Mouse (Mus musculus): ENCODE data around the gene Adam11. TPM values are rescaled to one million over a fixed set of nuclear protein-coding genes. Genes with fewer than 3 reads are reported as not detected.

Gene Adam11
- total and polyA plus RNA-seq, 2 experiments from 2014 or later: 3.2 to 13.6 TPM

- DNase-seq (ENCODE audit: low spot score): peak; percentile 69
- TF ChIP-seq EP300 (IDR thresholded peaks at IDR 0.05; ENCODE audit: low read depth) (no peak), CTCF (IDR thresholded peaks at IDR 0.05; ENCODE audit: low read depth) (peak; percentile 56)
- WGBS: 44% methylated on average over 7 of the region's 7 CpGs
- no peak overlapping the region for H3K9ac ChIP-seq (replicated peaks; ENCODE audit: low read depth, low read length)
- no peak overlapping the region for H3K27ac ChIP-seq (ENCODE audit: low read depth)
- no peaks in the 10 kb centered on the region for H3K27me3 ChIP-seq (ENCODE audit: control insufficient read depth, insufficient read depth, low read length)
- no peaks in the 10 kb centered on the region for H3K4me1 ChIP-seq (ENCODE audit: control insufficient read depth, insufficient read depth)
- H3K4me2 ChIP-seq (ENCODE audit: low read depth, low read length): no peak overlapping the region
- no peak overlapping the region for H3K4me3 ChIP-seq (ENCODE audit: low read depth, low read length)
- H3K36me3 ChIP-seq (replicated peaks; ENCODE audit: control insufficient read depth, insufficient read depth, low read length): no peaks in the 10 kb centered on the region
- ATAC-seq (ENCODE audit: insufficient read depth, low read depth): peak; percentile 24; the same call in 1 of the 2 replicates
- H3K9me3 ChIP-seq (replicated peaks; ENCODE audit: control insufficient read depth, low read length): no peaks in the 10 kb centered on the region
These were observed 32.6 kb upstream of the Adam11 start for GRCm38 (mm10) chr11:102728614-102729013.

DNA sequence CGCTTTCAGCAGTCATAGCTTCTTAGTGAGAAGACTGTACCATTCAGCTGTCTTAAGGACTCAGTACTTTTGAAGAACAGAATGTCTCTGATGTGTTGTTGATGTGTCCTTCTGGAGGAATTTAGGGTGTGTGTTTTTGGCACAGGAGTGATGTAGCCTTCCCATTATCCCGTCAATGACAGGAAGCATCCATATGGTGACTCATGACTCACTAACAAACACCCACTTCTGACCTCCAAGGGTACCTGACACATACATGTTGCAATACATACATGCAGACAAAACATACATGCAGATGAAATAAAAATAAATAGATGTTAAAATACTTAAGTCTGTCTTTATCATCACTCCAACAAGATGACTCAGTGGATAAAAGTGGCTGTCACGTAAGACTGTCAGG lies 31.4 kb upstream of the Adam11 start:
- Histone ChIP-seq H3K4me2 (ENCODE audit: low read depth, low read length) (no peak overlapping the region), H3K4me3 (ENCODE audit: low read depth, low read length) (no peak overlapping the region), H3K27ac (ENCODE audit: low read depth) (no peak overlapping the region), H3K27me3 (ENCODE audit: control insufficient read depth, insufficient read depth, low read length) (no peaks in the 10 kb centered on the region), H3K4me1 (ENCODE audit: control insufficient read depth, insufficient read depth) (no peaks in the 10 kb centered on the region), H3K9me3 (replicated peaks; ENCODE audit: control insufficient read depth, low read length) (no peaks in the 10 kb centered on the region), H3K36me3 (replicated peaks; ENCODE audit: control insufficient read depth, insufficient read depth, low read length) (no peaks in the 10 kb centered on the region), H3K9ac (replicated peaks; ENCODE audit: low read depth, low read length) (no peak overlapping the region)
- 63% methylated on average over 3 of the region's 3 CpGs for WGBS
- DNase-seq (ENCODE audit: low spot score): no peak
- ATAC-seq (ENCODE audit: insufficient read depth, low read depth): no peak
- TF ChIP-seq CTCF (IDR thresholded peaks at IDR 0.05; ENCODE audit: low read depth): no peak
- TF ChIP-seq EP300 (IDR thresholded peaks at IDR 0.05; ENCODE audit: low read depth): no peak

- 68% methylated on average over 6 of the region's 6 CpGs for WGBS
- no peak for DNase-seq (ENCODE audit: low spot score)
- Histone ChIP-seq H3K27me3 (ENCODE audit: control insufficient read depth, insufficient read depth, low read length) (no peaks in the 10 kb centered on the region), H3K9me3 (replicated peaks; ENCODE audit: control insufficient read depth, low read length) (no peaks in the 10 kb centered on the region), H3K36me3 (replicated peaks; ENCODE audit: control insufficient read depth, insufficient read depth, low read length) (no peaks in the 10 kb centered on the region), H3K4me3 (ENCODE audit: low read depth, low read length) (no peak overlapping the region), H3K27ac (ENCODE audit: low read depth) (no peak overlapping the region), H3K4me1 (ENCODE audit: control insufficient read depth, insufficient read depth) (no peaks in the 10 kb centered on the region), H3K9ac (replicated peaks; ENCODE audit: low read depth, low read length) (no peak overlapping the region), H3K4me2 (ENCODE audit: low read depth, low read length) (no peak overlapping the region)
- ATAC-seq (ENCODE audit: insufficient read depth, low read depth): no peak
- no peak for TF ChIP-seq EP300 (IDR thresholded peaks at IDR 0.05; ENCODE audit: low read depth)
- no peak for TF ChIP-seq CTCF (IDR thresholded peaks at IDR 0.05; ENCODE audit: low read depth)
These were observed 29.9 kb upstream of the Adam11 start for GRCm38 (mm10) chr11:102731366-102731765.

DNA sequence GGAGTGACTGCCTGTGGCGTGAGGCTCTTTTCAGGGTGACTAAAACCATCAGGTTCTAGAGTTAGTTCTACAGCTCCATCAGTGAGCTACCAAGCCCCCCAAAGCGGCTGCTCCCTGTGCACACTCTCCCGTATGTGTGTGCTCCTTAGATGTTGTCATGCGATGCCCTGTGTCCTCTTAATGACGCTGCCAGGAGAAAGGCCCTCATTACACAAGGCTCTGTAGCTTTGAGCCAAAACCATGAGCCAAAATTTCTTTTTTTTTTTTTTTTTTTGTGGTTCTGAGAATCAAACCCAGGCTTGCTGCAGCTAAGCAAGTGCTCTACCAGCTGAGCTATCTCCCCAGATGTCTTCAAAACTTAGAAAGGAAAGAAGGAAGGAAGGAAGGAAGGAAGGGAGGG lies 28.1 kb upstream of the Adam11 start:
- TF ChIP-seq EP300 (IDR thresholded peaks at IDR 0.05; ENCODE audit: low read depth): no peak
- no peak for TF ChIP-seq CTCF (IDR thresholded peaks at IDR 0.05; ENCODE audit: low read depth)
- ATAC-seq (ENCODE audit: insufficient read depth, low read depth): no peak

GRCm38 (mm10) chr11:102734961-102735360 lies 26.3 kb upstream of the Adam11 start:
- no peaks in the 10 kb centered on the region for H3K36me3 ChIP-seq (replicated peaks; ENCODE audit: control insufficient read depth, insufficient read depth, low read length)
- no peak overlapping the region for H3K9ac ChIP-seq (replicated peaks; ENCODE audit: low read depth, low read length)
- no peaks in the 10 kb centered on the region for H3K9me3 ChIP-seq (replicated peaks; ENCODE audit: control insufficient read depth, low read length)
- 92% methylated on average over 6 of the region's 6 CpGs for WGBS
- ATAC-seq (ENCODE audit: insufficient read depth, low read depth) (no peak), DNase-seq (ENCODE audit: low spot score) (no peak)
- H3K27ac ChIP-seq (ENCODE audit: low read depth): no peak overlapping the region
- H3K4me1 ChIP-seq (ENCODE audit: control insufficient read depth, insufficient read depth): peaks cover 3% of the 10 kb centered on the region; the same call in 1 of the 2 replicates
- H3K4me3 ChIP-seq (ENCODE audit: low read depth, low read length): no peak overlapping the region
- no peak overlapping the region for H3K4me2 ChIP-seq (ENCODE audit: low read depth, low read length)
- TF ChIP-seq EP300 (IDR thresholded peaks at IDR 0.05; ENCODE audit: low read depth) (no peak), CTCF (IDR thresholded peaks at IDR 0.05; ENCODE audit: low read depth) (no peak)
- 0 out of 2 replicates have a peak, but pooled peaks cover 7% of the 10 kb centered on the region for H3K27me3 ChIP-seq (ENCODE audit: control insufficient read depth, insufficient read depth, low read length)

More for the DNA sequence above, 28.1 kb upstream of the Adam11 start:
- H3K9me3 ChIP-seq (replicated peaks; ENCODE audit: control insufficient read depth, low read length): no peaks in the 10 kb centered on the region
- no peaks in the 10 kb centered on the region for H3K36me3 ChIP-seq (replicated peaks; ENCODE audit: control insufficient read depth, insufficient read depth, low read length)
- 56% methylated on average over 5 of the region's 5 CpGs for WGBS
- H3K4me1 ChIP-seq (ENCODE audit: control insufficient read depth, insufficient read depth): no peaks in the 10 kb centered on the region
- H3K4me3 ChIP-seq (ENCODE audit: low read depth, low read length): no peak overlapping the region
- H3K9ac ChIP-seq (replicated peaks; ENCODE audit: low read depth, low read length): no peak overlapping the region
- 0 out of 2 replicates have a peak, but pooled peaks cover under 1% of the 10 kb centered on the region for H3K27me3 ChIP-seq (ENCODE audit: control insufficient read depth, insufficient read depth, low read length)
- DNase-seq (ENCODE audit: low spot score): no peak
- no peak overlapping the region for H3K27ac ChIP-seq (ENCODE audit: low read depth)
- no peak overlapping the region for H3K4me2 ChIP-seq (ENCODE audit: low read depth, low read length)

DNA sequence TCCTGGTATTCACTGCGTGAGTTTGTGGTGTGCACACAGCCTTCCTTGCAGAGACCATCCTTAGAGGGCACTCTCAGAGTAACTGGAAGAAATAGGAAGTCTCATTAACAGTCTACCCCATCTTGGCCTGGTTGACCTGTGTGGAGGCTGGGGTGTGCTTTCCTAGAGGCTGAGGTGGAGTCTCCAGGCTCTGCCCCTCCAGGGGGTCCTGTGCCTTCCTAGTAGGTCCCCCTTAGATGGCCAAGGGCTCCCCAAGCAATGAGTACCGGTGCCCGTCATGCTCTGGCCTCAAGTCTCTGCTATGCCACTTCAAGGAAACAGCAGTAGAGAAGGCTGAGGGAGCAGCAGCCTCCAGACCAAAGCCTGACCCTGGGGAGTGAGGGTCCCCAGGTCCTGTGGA lies 23.2 kb upstream of the Adam11 start:
- no peaks in the 10 kb centered on the region for H3K9me3 ChIP-seq (replicated peaks; ENCODE audit: control insufficient read depth, low read length)
- H3K27me3 ChIP-seq (ENCODE audit: control insufficient read depth, insufficient read depth, low read length): 0 out of 2 replicates have a peak, but pooled peaks cover 7% of the 10 kb centered on the region
- H3K36me3 ChIP-seq (replicated peaks; ENCODE audit: control insufficient read depth, insufficient read depth, low read length): no peaks in the 10 kb centered on the region
- 69% methylated on average over 3 of the region's 3 CpGs for WGBS
- DNase-seq (ENCODE audit: low spot score) (no peak), ATAC-seq (ENCODE audit: insufficient read depth, low read depth) (no peak)
- TF ChIP-seq EP300 (IDR thresholded peaks at IDR 0.05; ENCODE audit: low read depth) (no peak), CTCF (IDR thresholded peaks at IDR 0.05; ENCODE audit: low read depth) (no peak)
- H3K4me1 ChIP-seq (ENCODE audit: control insufficient read depth, insufficient read depth): peaks cover 3% of the 10 kb centered on the region; the same call in 1 of the 2 replicates
- H3K4me2 ChIP-seq (ENCODE audit: low read depth, low read length): no peak overlapping the region
- no peak overlapping the region for H3K4me3 ChIP-seq (ENCODE audit: low read depth, low read length)
- no peak overlapping the region for H3K27ac ChIP-seq (ENCODE audit: low read depth)
- H3K9ac ChIP-seq (replicated peaks; ENCODE audit: low read depth, low read length): no peak overlapping the region

All from heart, postnatal 0 days (tissue).